Mouse (Mus musculus): Measurements from ENCODE around the gene Samd8.

DNA sequence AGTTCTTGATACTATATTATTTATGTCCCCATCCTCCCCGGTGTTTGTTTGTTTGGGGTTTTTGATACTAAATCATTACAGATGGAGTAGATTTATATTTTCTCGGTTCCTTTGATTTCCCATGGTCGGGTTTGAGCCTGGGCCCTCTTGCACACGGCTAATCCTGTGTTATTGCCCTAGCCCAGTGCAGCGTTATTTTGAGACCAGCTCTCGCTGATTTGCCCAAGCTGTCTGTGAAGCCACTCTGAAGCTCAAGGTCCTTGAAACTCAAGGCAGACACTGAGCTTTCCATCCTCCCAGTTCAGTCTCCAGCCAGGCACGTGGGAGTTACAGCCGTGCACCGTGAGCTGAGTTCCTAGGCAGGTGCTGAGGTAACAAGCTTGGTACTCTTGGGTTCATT lies 11.2 kb downstream of the Samd8 start:
- TF ChIP-seq POLR2A (IDR thresholded peaks at IDR 0.05; ENCODE audit: borderline replicate concordance, low read depth, low read length): no peak
- TF ChIP-seq CTCF (IDR thresholded peaks at IDR 0.05; ENCODE audit: low read depth, low read length): no peak
